Mouse (Mus musculus) forebrain, embryonic 13.5 days (tissue): ENCODE measurements around the gene Galnt15. TPM values are rescaled to one million over a fixed set of nuclear protein-coding genes. Genes with fewer than 3 reads are reported as not detected.

ENCODE experiments used
- ATAC-seq: fragments of 200-750 bp; cut with Nextera tagmentation; 2 replicates; pipeline ENCODE4 v1.8.0; 2017
- H3K27ac ChIP-seq: fragments of 300-500 bp; sonication (generic); 2 replicates; pipeline ENCODE4 v1.5.1; 2015; ENCODE audit warnings: inconsistent platforms, mild to moderate bottlenecking, moderate library complexity
- H3K27me3 ChIP-seq: fragments of 300-500 bp; sonication (generic); 2 replicates; pipeline ENCODE4 v1.6.1; 2015; ENCODE audit warnings: mild to moderate bottlenecking, inconsistent platforms
- H3K36me3 ChIP-seq: fragments of 300-500 bp; sonication (generic); 2 replicates; pipeline ENCODE4 v1.6.1; 2015; ENCODE audit warnings: mild to moderate bottlenecking, inconsistent platforms; ENCODE audit not compliant: poor library complexity, severe bottlenecking
- H3K4me1 ChIP-seq: fragments of 300-500 bp; sonication (generic); 2 replicates; pipeline ENCODE4 v1.6.1; 2015; ENCODE audit warnings: inconsistent platforms
- H3K4me2 ChIP-seq: fragments of 300-500 bp; sonication (generic); 2 replicates; pipeline ENCODE4 v1.6.1; 2015; ENCODE audit warnings: inconsistent platforms, mild to moderate bottlenecking, moderate library complexity
- H3K4me3 ChIP-seq: fragments of 300-500 bp; sonication (generic); 2 replicates; pipeline ENCODE4 v1.5.1; 2015; ENCODE audit warnings: mild to moderate bottlenecking, inconsistent platforms
- H3K9ac ChIP-seq: fragments of 300-500 bp; sonication (generic); 2 replicates; pipeline ENCODE4 v1.6.1; 2015; ENCODE audit warnings: mild to moderate bottlenecking, inconsistent platforms
- H3K9me3 ChIP-seq: fragments of 300-500 bp; sonication (generic); replicated peaks from 2 replicates; pipeline ENCODE4 v1.6.1; 2016; ENCODE audit warnings: inconsistent platforms
- WGBS: fragments of 180-500 bp; shearing (Covaris S2); methylation state at CpG from one replicate; pipeline ENCODE4 v1.1.7; 2015; 5-methylcytosine and 5-hydroxymethylcytosine counted together
- polyA plus RNA-seq: library from polyadenylated mRNA; unstranded; fragments of >200 nt; fragmentation: Nextera tagmentation; extraction: Ambion mirVana; gene quantifications from 2 replicates; pipeline ENCODE4 v1.2.1, GENCODE M21; 2015

Gene Galnt15
- polyA plus RNA-seq, 1 experiment from 2014 or later: 0.10 TPM

DNA sequence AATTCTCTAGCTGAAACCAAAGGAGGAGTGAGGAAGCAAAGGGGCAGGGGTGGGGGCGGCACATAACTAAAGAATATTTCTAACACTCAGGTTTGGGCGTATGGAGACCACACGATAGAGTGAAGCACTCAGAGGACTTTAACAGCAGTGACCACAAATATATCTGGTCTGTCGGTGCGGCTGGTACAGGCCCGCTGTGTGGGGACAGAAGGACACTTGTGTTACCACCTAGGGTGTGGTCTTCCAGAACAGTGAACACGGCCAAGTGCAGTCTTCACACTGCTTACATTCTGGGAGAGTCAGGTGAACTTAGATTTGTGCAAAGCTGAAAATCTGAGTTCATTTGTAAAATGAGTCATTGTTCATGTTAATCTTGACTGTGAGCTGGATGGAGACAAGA lies 68.9 kb downstream of the Galnt15 start:
- H3K9ac ChIP-seq: no peak overlapping the region
- no peak for ATAC-seq
- 93% methylated on average over 7 of the region's 7 CpGs for WGBS
- no peak overlapping the region for H3K27ac ChIP-seq
- H3K36me3 ChIP-seq: peaks cover 85% of the 10 kb centered on the region
- H3K9me3 ChIP-seq: no peaks in the 10 kb centered on the region
- H3K4me1 ChIP-seq: no peaks in the 10 kb centered on the region
- H3K4me3 ChIP-seq: no peak overlapping the region
- H3K27me3 ChIP-seq: no peaks in the 10 kb centered on the region
- no peak overlapping the region for H3K4me2 ChIP-seq

DNA sequence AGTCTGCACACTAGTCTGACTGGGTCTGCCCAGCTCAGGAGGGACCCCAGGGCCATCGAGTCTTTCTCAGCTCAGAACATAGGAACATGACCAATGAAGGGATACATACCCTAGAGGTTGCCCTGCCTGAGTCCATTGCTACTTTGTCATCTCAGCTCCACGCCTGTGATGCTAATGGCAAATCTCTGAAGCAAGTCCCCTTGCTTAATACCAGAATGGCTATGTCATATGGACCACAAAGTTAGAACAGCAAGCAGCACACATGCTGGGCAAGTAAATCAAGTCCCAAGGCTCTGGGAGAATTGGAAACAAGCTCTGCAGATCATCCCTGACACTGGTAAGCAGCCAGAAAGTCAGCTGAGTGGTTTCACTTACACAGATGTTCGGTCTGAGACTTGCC lies 70.2 kb downstream of the Galnt15 start:
- no peak overlapping the region for H3K27ac ChIP-seq
- H3K4me3 ChIP-seq: no peak overlapping the region
- ATAC-seq: no peak
- H3K4me1 ChIP-seq: no peaks in the 10 kb centered on the region
- H3K27me3 ChIP-seq: no peaks in the 10 kb centered on the region
- no peak overlapping the region for H3K4me2 ChIP-seq
- 90% methylated on average over 3 of the region's 3 CpGs for WGBS
- H3K9ac ChIP-seq: no peak overlapping the region
- H3K36me3 ChIP-seq: peaks cover 83% of the 10 kb centered on the region
- no peaks in the 10 kb centered on the region for H3K9me3 ChIP-seq

DNA sequence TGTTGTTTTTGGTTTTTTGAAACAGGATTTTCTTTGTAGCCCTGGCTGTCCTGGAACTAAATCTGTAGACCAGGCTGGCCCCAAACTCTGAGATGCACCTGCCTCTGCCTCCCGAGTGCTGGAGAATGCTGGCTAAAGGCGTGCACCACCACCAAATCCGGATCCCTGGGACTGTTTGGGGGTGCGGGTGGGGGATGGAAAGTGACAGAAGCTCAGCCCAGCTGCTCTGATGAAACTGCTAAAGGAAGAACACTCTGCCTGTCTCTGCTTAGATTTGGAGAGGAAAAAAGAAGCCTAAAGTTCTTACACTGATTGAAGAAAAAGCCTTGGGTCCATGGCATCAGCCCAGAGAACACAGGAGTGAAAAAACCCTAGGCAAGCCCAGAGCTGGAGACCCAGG lies 74.8 kb downstream of the Galnt15 start:
- peaks cover 45% of the 10 kb centered on the region for H3K36me3 ChIP-seq
- no peaks in the 10 kb centered on the region for H3K4me1 ChIP-seq
- no peaks in the 10 kb centered on the region for H3K9me3 ChIP-seq
- H3K27me3 ChIP-seq: no peaks in the 10 kb centered on the region
- no peak overlapping the region for H3K4me2 ChIP-seq
- ATAC-seq: no peak
- 85% methylated on average over 4 of the region's 4 CpGs for WGBS
- no peak overlapping the region for H3K27ac ChIP-seq
- H3K9ac ChIP-seq: no peak overlapping the region
- H3K4me3 ChIP-seq: no peak overlapping the region

GRCm38 (mm10) chr14:32105663-32106062 lies 76.9 kb downstream of the Galnt15 start:
- no peak overlapping the region for H3K4me3 ChIP-seq
- H3K27ac ChIP-seq: no peak overlapping the region
- ATAC-seq: no peak
- H3K36me3 ChIP-seq: peaks cover 24% of the 10 kb centered on the region
- no peaks in the 10 kb centered on the region for H3K9me3 ChIP-seq
- H3K9ac ChIP-seq: no peak overlapping the region
- no peaks in the 10 kb centered on the region for H3K4me1 ChIP-seq
- H3K27me3 ChIP-seq: no peaks in the 10 kb centered on the region
- no peak overlapping the region for H3K4me2 ChIP-seq
- 70% methylated on average over 7 of the region's 7 CpGs for WGBS

DNA sequence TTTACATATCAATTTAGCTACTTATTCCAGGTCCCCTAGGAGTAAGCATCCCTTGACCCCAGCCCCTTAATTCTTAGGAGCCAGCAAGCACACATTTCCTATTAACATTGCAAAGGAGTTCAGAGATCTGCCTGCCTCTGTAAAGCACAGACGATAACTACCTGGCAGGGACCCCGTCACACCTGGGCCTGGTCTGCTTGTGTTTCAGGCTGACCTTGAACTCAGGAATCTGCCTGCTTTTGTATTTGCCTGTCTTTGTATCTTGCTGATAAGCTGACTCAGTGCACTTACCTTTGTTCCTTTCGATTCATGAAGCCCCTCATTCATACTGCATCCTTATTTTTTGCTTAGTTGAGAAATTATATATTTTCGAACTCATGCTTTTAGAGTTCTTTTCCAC lies 78.1 kb downstream of the Galnt15 start:
- 90% methylated on average over 4 of the region's 4 CpGs for WGBS

More for the DNA sequence above, 78.1 kb downstream of the Galnt15 start:
- Histone ChIP-seq H3K4me1 (no peaks in the 10 kb centered on the region), H3K27ac (no peak overlapping the region), H3K9ac (no peak overlapping the region), H3K36me3 (peaks cover 20% of the 10 kb centered on the region), H3K4me3 (no peak overlapping the region), H3K27me3 (no peaks in the 10 kb centered on the region), H3K4me2 (no peak overlapping the region), H3K9me3 (no peaks in the 10 kb centered on the region)
- no peak for ATAC-seq

Other genes starting within 250 kb of the Galnt15 start
- 10.0 and 11.3 TPM in 2 replicates for gene Ankrd28, start 198.3 kb upstream of the Galnt15 start, polyA plus RNA-seq
- gene Oxnad1, start 56.4 kb downstream of the Galnt15 start, polyA plus RNA-seq: 20.8 and 26.0 TPM in 2 replicates
- gene Dph3, start 56.7 kb downstream of the Galnt15 start, polyA plus RNA-seq: 88.1 and 88.8 TPM in 2 replicates
- gene Msmb, start 113.0 kb downstream of the Galnt15 start, polyA plus RNA-seq: not detected in 2 replicates
- 81.6 and 88.4 TPM in 2 replicates for gene Ncoa4, start 130.9 kb downstream of the Galnt15 start, polyA plus RNA-seq
- gene Timm23, start 172.9 kb downstream of the Galnt15 start, polyA plus RNA-seq: 239 and 248 TPM in 2 replicates
- 36.6 and 40.8 TPM in 2 replicates for gene Parg, start 173.0 kb downstream of the Galnt15 start, polyA plus RNA-seq